Mouse (Mus musculus): ENCODE measurements around the gene Utp14a.
"Not testable (repeated sequence)": the region's sequence is repeated elsewhere in the genome, so short reads cannot be mapped to it uniquely, and the experiment has no call there.

Utp14a gene

GRCm38 (mm10) chrX:48256468-48257007 is at the start of gene Utp14a:
Gene Utp14a, plus strand, starts transcription at chrX:48256862.
- peak; percentile 96 for DNase-seq

GRCm38 (mm10) chrX:48207761-48208487 is 48.7 kb upstream of the Utp14a start:
- peak; percentile 61 for DNase-seq

- DNase-seq, result peak; percentile 91
These were observed 48.0 kb upstream of the Utp14a start, which contains the start of gene Zdhhc9 for GRCm38 (mm10) chrX:48208519-48209185. Gene Zdhhc9, minus strand, starts transcription at chrX:48208878.

GRCm38 (mm10) chrX:48209746-48210145 is 46.9 kb upstream of the Utp14a start:
- DNase-seq, result not testable (repeated sequence)

- DNase-seq, result no peak
These were observed 37.2 kb upstream of the Utp14a start for GRCm38 (mm10) chrX:48219468-48219867.

GRCm38 (mm10) chrX:48222706-48223105 is 34.0 kb upstream of the Utp14a start:
- no peak for DNase-seq

- no peak for DNase-seq
These were observed 30.4 kb upstream of the Utp14a start for GRCm38 (mm10) chrX:48226225-48226624.

- DNase-seq, result peak; percentile 7
These were observed 22.2 kb upstream of the Utp14a start for GRCm38 (mm10) chrX:48234417-48234816.

GRCm38 (mm10) chrX:48255830-48256428 is 733 bp upstream of the Utp14a start:
- DNase-seq, result peak; percentile 10

- DNase-seq, result peak; percentile 6
These were observed 349 bp downstream of the Utp14a start for GRCm38 (mm10) chrX:48257011-48257410.

GRCm38 (mm10) chrX:48271671-48272070 is 15.0 kb downstream of the Utp14a start:
- DNase-seq, result no peak

- no peak for DNase-seq
These were observed 18.0 kb downstream of the Utp14a start for GRCm38 (mm10) chrX:48274634-48275033.

GRCm38 (mm10) chrX:48278103-48278502 is 21.4 kb downstream of the Utp14a start:
- DNase-seq, result peak; percentile 38

- peak; percentile 90 for DNase-seq
These were observed 27.8 kb downstream of the Utp14a start for GRCm38 (mm10) chrX:48284386-48285005.

GRCm38 (mm10) chrX:48285006-48285650 is 28.5 kb downstream of the Utp14a start:
- DNase-seq, result peak; percentile 86

GRCm38 (mm10) chrX:48285651-48286021 is 29.0 kb downstream of the Utp14a start:
- DNase-seq, result no peak

- no peak for DNase-seq
These were observed 29.8 kb downstream of the Utp14a start for GRCm38 (mm10) chrX:48286488-48286887.

- DNase-seq, result no peak
These were observed 31.3 kb downstream of the Utp14a start for GRCm38 (mm10) chrX:48288008-48288407.

- no peak for DNase-seq
These were observed 34.8 kb downstream of the Utp14a start for GRCm38 (mm10) chrX:48291413-48291812.

- DNase-seq, result no peak
These were observed 48.7 kb downstream of the Utp14a start for GRCm38 (mm10) chrX:48305356-48305755.

GRCm38 (mm10) chrX:48310706-48311517 is 54.2 kb downstream of the Utp14a start:
- peak; percentile 22 for DNase-seq

- DNase-seq, result no peak
These were observed 55.1 kb downstream of the Utp14a start for GRCm38 (mm10) chrX:48311727-48312126.
